Mouse (Mus musculus) hindbrain, embryonic 13.5 days (tissue): ENCODE data around the gene Il2rg. TPM values are rescaled to one million over a fixed set of nuclear protein-coding genes. Genes with fewer than 3 reads are reported as not detected.

Source experiments
- ATAC-seq: fragments of 200-750 bp; cut with Nextera tagmentation; 2 replicates; pipeline ENCODE4 v1.8.0; 2017; ENCODE audit warnings: moderate TSS enrichment; ENCODE audit not compliant: low FRiP score
- H3K27ac ChIP-seq: fragments of 300-500 bp; sonication (generic); 2 replicates; pipeline ENCODE4 v1.5.1; 2015; ENCODE audit warnings: inconsistent platforms, mild to moderate bottlenecking, moderate library complexity
- H3K27me3 ChIP-seq: fragments of 300-500 bp; sonication (generic); 2 replicates; pipeline ENCODE4 v1.6.1; 2015; ENCODE audit warnings: mild to moderate bottlenecking, inconsistent platforms
- H3K36me3 ChIP-seq: fragments of 300-500 bp; sonication (generic); 2 replicates; pipeline ENCODE4 v1.6.1; 2015; ENCODE audit warnings: mild to moderate bottlenecking, inconsistent platforms
- H3K4me1 ChIP-seq: fragments of 300-500 bp; sonication (generic); replicated peaks from 2 replicates; pipeline ENCODE4 v1.6.1; 2015; ENCODE audit warnings: inconsistent platforms
- H3K4me2 ChIP-seq: fragments of 300-500 bp; sonication (generic); 2 replicates; pipeline ENCODE4 v1.6.1; 2015; ENCODE audit warnings: inconsistent platforms, mild to moderate bottlenecking, moderate library complexity
- H3K4me3 ChIP-seq: fragments of 300-500 bp; sonication (generic); 2 replicates; pipeline ENCODE4 v1.5.1; 2015; ENCODE audit warnings: mild to moderate bottlenecking, inconsistent platforms
- H3K9ac ChIP-seq: fragments of 300-500 bp; sonication (generic); 2 replicates; pipeline ENCODE4 v1.6.1; 2015; ENCODE audit warnings: mild to moderate bottlenecking, inconsistent platforms
- H3K9me3 ChIP-seq: fragments of 300-500 bp; sonication (generic); 2 replicates; pipeline ENCODE4 v1.6.1; 2016; ENCODE audit warnings: inconsistent platforms
- WGBS: fragments of 180-500 bp; shearing (Covaris S2); methylation state at CpG from one replicate; pipeline ENCODE4 v1.1.7; 2015; 5-methylcytosine and 5-hydroxymethylcytosine counted together
- polyA plus RNA-seq: library from polyadenylated mRNA; unstranded; fragments of >200 nt; fragmentation: Nextera tagmentation; extraction: Ambion mirVana; gene quantifications from 2 replicates; pipeline ENCODE4 v1.2.1, GENCODE M21; 2015

Il2rg gene
- polyA plus RNA-seq, 1 experiment from 2014 or later, result 5.4 TPM

GRCm38 (mm10) chrX:101287543-101287942, 19.5 kb upstream of the Il2rg start:
- H3K9me3 ChIP-seq, result no peaks in the 10 kb centered on the region
- H3K36me3 ChIP-seq, result peaks cover 78% of the 10 kb centered on the region
- no peak overlapping the region for H3K4me2 ChIP-seq
- 92% methylated on average over 3 of the region's 3 CpGs for WGBS
- ATAC-seq, result no peak
- no peak overlapping the region for H3K4me3 ChIP-seq
- H3K27ac ChIP-seq, result no peak overlapping the region
- H3K9ac ChIP-seq, result no peak overlapping the region
- H3K4me1 ChIP-seq, result no peaks in the 10 kb centered on the region
- no peaks in the 10 kb centered on the region for H3K27me3 ChIP-seq

GRCm38 (mm10) chrX:101285953-101286670, 18.1 kb upstream of the Il2rg start:
- no peak overlapping the region for H3K27ac ChIP-seq
- H3K4me2 ChIP-seq, result no peak overlapping the region
- H3K9me3 ChIP-seq, result no peaks in the 10 kb centered on the region
- H3K27me3 ChIP-seq, result no peaks in the 10 kb centered on the region
- H3K36me3 ChIP-seq, result peaks cover 85% of the 10 kb centered on the region
- no peak for ATAC-seq
- no peak overlapping the region for H3K4me3 ChIP-seq
- no peaks in the 10 kb centered on the region for H3K4me1 ChIP-seq
- H3K9ac ChIP-seq, result no peak overlapping the region
- 93% methylated on average over 14 of the region's 14 CpGs for WGBS

GRCm38 (mm10) chrX:101285534-101285933, 17.5 kb upstream of the Il2rg start:
- H3K9ac ChIP-seq, result no peak overlapping the region
- peak; percentile 68 for ATAC-seq
- H3K36me3 ChIP-seq, result peaks cover 88% of the 10 kb centered on the region

GRCm38 (mm10) chrX:101282813-101283212, 14.8 kb upstream of the Il2rg start:
- no peaks in the 10 kb centered on the region for H3K4me1 ChIP-seq
- no peak overlapping the region for H3K4me3 ChIP-seq
- WGBS, result 89% methylated on average over 6 of the region's 6 CpGs
- no peak overlapping the region for H3K27ac ChIP-seq
- H3K9ac ChIP-seq, result no peak overlapping the region
- H3K9me3 ChIP-seq, result no peaks in the 10 kb centered on the region
- H3K27me3 ChIP-seq, result no peaks in the 10 kb centered on the region
- no peak overlapping the region for H3K4me2 ChIP-seq
- H3K36me3 ChIP-seq, result peaks cover 85% of the 10 kb centered on the region
- no peak for ATAC-seq

More at GRCm38 (mm10) chrX:101285534-101285933, 17.5 kb upstream of the Il2rg start:
- Histone ChIP-seq H3K4me3 (no peak overlapping the region), H3K9me3 (no peaks in the 10 kb centered on the region), H3K4me2 (no peak overlapping the region), H3K27ac (no peak overlapping the region), H3K4me1 (no peaks in the 10 kb centered on the region), H3K27me3 (no peaks in the 10 kb centered on the region)
- 31% methylated on average over 6 of the region's 6 CpGs for WGBS

GRCm38 (mm10) chrX:101273875-101274738, 6.1 kb upstream of the Il2rg start, which contains the start of gene Med12:
Med12 (plus strand) TSS chrX:101274030.
- ATAC-seq, result peak; percentile 97

GRCm38 (mm10) chrX:101273410-101273809, 5.4 kb upstream of the Il2rg start:
- Histone ChIP-seq H3K4me2 (peak overlapping the region; percentile 54), H3K9me3 (no peaks in the 10 kb centered on the region), H3K36me3 (peaks cover 19% of the 10 kb centered on the region), H3K27me3 (no peaks in the 10 kb centered on the region; the same call in 1 of the 2 replicates), H3K27ac (peak overlapping the region; percentile 30; the same call in 1 of the 2 replicates), H3K9ac (no peak overlapping the region; the same call in 1 of the 2 replicates), H3K4me1 (peaks cover 13% of the 10 kb centered on the region), H3K4me3 (peak overlapping the region; percentile 52)
- 22% methylated on average over 6 of the region's 6 CpGs for WGBS
- peak; percentile 33; the same call in 1 of the 2 replicates for ATAC-seq

More at GRCm38 (mm10) chrX:101273875-101274738, 6.1 kb upstream of the Il2rg start, which contains the start of gene Med12:
- peaks cover 13% of the 10 kb centered on the region for H3K4me1 ChIP-seq
- H3K36me3 ChIP-seq, result peaks cover 26% of the 10 kb centered on the region
- H3K27me3 ChIP-seq, result no peaks in the 10 kb centered on the region
- H3K4me3 ChIP-seq, result peak within 1 kb of the TSS; percentile 52
- no peaks in the 10 kb centered on the region for H3K9me3 ChIP-seq
- 18% methylated on average over 46 of the region's 54 CpGs for WGBS
- H3K27ac ChIP-seq, result peak within 1 kb of the TSS; percentile 73
- H3K4me2 ChIP-seq, result peak within 1 kb of the TSS; percentile 54
- peak within 1 kb of the TSS; percentile 74 for H3K9ac ChIP-seq

GRCm38 (mm10) chrX:101268755-101269124, 685 bp upstream of the Il2rg start, which contains the start of gene Gm20489:
Gm20489 (minus strand) TSS chrX:101269023.
- no peak within 1 kb of the TSS for H3K4me2 ChIP-seq
- no peak within 1 kb of the TSS for H3K4me3 ChIP-seq
- H3K4me1 ChIP-seq, result no peaks in the 10 kb centered on the region
- H3K27ac ChIP-seq, result no peak within 1 kb of the TSS
- H3K9ac ChIP-seq, result no peak within 1 kb of the TSS
- WGBS, result 70% methylated on average over 3 of the region's 3 CpGs
- ATAC-seq, result no peak
- H3K36me3 ChIP-seq, result no peaks in the 10 kb centered on the region
- no peaks in the 10 kb centered on the region for H3K9me3 ChIP-seq
- peaks cover 8% of the 10 kb centered on the region; the same call in 1 of the 2 replicates for H3K27me3 ChIP-seq

GRCm38 (mm10) chrX:101266631-101267030, 1.4 kb downstream of the Il2rg start:
- Histone ChIP-seq H3K27me3 (peaks cover 8% of the 10 kb centered on the region; the same call in 1 of the 2 replicates), H3K27ac (no peak overlapping the region), H3K4me2 (no peak overlapping the region), H3K36me3 (no peaks in the 10 kb centered on the region), H3K9ac (no peak overlapping the region), H3K4me3 (no peak overlapping the region), H3K9me3 (no peaks in the 10 kb centered on the region), H3K4me1 (no peaks in the 10 kb centered on the region)
- 95% methylated on average over 6 of the region's 6 CpGs for WGBS
- ATAC-seq, result no peak

- WGBS, result 100% methylated on average over 1 of the region's 1 CpGs
- no peak within 1 kb of the TSS for H3K4me3 ChIP-seq
- H3K27me3 ChIP-seq, result peaks cover 8% of the 10 kb centered on the region; the same call in 1 of the 2 replicates
- no peaks in the 10 kb centered on the region for H3K36me3 ChIP-seq
- no peaks in the 10 kb centered on the region for H3K9me3 ChIP-seq
- peaks cover 12% of the 10 kb centered on the region for H3K4me1 ChIP-seq
- H3K4me2 ChIP-seq, result no peak within 1 kb of the TSS
- no peak for ATAC-seq
- H3K27ac ChIP-seq, result no peak within 1 kb of the TSS
- no peak within 1 kb of the TSS for H3K9ac ChIP-seq
These were observed 4.2 kb downstream of the Il2rg start, which contains the start of gene Gm614 for GRCm38 (mm10) chrX:101263892-101264291. Gm614 (minus strand) TSS chrX:101263992.

GRCm38 (mm10) chrX:101260441-101261325, 7.4 kb downstream of the Il2rg start:
- Histone ChIP-seq H3K4me1 (peaks cover 13% of the 10 kb centered on the region), H3K9ac (no peak overlapping the region), H3K27me3 (0 out of 2 replicates have a peak, but pooled peaks cover 4% of the 10 kb centered on the region), H3K4me3 (no peak overlapping the region), H3K9me3 (no peaks in the 10 kb centered on the region), H3K27ac (peak overlapping the region; percentile 49; the same call in 1 of the 2 replicates), H3K4me2 (no peak overlapping the region), H3K36me3 (no peaks in the 10 kb centered on the region)
- 24% methylated on average over 8 of the region's 13 CpGs for WGBS
- ATAC-seq, result peak; percentile 75; the same call in 1 of the 2 replicates

- H3K9ac ChIP-seq, result no peak overlapping the region
- no peak overlapping the region for H3K4me3 ChIP-seq
- no peaks in the 10 kb centered on the region for H3K9me3 ChIP-seq
- 85% methylated on average over 13 of the region's 13 CpGs for WGBS
- no peaks in the 10 kb centered on the region for H3K36me3 ChIP-seq
- no peak overlapping the region for H3K4me2 ChIP-seq
- no peak for ATAC-seq
- H3K4me1 ChIP-seq, result peaks cover 23% of the 10 kb centered on the region
- H3K27me3 ChIP-seq, result 0 out of 2 replicates have a peak, but pooled peaks cover 4% of the 10 kb centered on the region
- H3K27ac ChIP-seq, result no peak overlapping the region
These were observed 11.5 kb downstream of the Il2rg start for GRCm38 (mm10) chrX:101256603-101257002.
